Mouse (Mus musculus) MEL (cell line): ENCODE measurements at regions not wholly inside any gene's neighbourhood (a gene's known extent, or its start where the extent isn't known, plus 50 kb on each side); places are given as distances from the start of the nearest gene placed in this dataset.

Experiments
- CTCF ChIP-seq, 3 experiments: IDR thresholded peaks in 2 of 3; conservative IDR thresholded peaks in 1 of 3; 2 replicates each; pipeline ENCODE4 v1.5.1; 2011 to 2012; ENCODE audit warnings: low read length in 3 of 3, low read depth in 2 of 3, mild to moderate bottlenecking in 2 of 3, improper control_type of control experiment in 1 of 3, inconsistent platforms in 1 of 3, mixed read lengths in 1 of 3, moderate library complexity in 1 of 3; ENCODE audit not compliant: control insufficient read depth in 1 of 3, insufficient read depth in 1 of 3, poor library complexity in 1 of 3, severe bottlenecking in 1 of 3
- ELF1 ChIP-seq: IDR thresholded peaks from 2 replicates; pipeline ENCODE4 v1.6.1; 2014; ENCODE audit warnings: low read depth, mild to moderate bottlenecking, inconsistent platforms, low read length, improper control_type of control experiment, moderate library complexity
- ETS1 ChIP-seq: IDR thresholded peaks from 2 replicates; pipeline ENCODE4 v1.6.1; 2012; ENCODE audit warnings: low read depth, mild to moderate bottlenecking, inconsistent platforms, low read length, improper control_type of control experiment, moderate library complexity
- GABPA ChIP-seq: IDR thresholded peaks from 2 replicates; pipeline ENCODE4 v1.6.1; 2012; ENCODE audit warnings: low read depth, mild to moderate bottlenecking, inconsistent platforms, low read length, improper control_type of control experiment, moderate library complexity
- GATA1 ChIP-seq: IDR thresholded peaks from 2 replicates; pipeline ENCODE4 v1.6.1; 2011; ENCODE audit warnings: low read depth, low read length, improper control_type of control experiment
- HCFC1 ChIP-seq: IDR thresholded peaks from 2 replicates; pipeline ENCODE4 v1.6.1; 2012; ENCODE audit warnings: low read depth, mild to moderate bottlenecking, inconsistent platforms, low read length, improper control_type of control experiment, moderate library complexity
- KAT2A ChIP-seq: conservative IDR thresholded peaks from 2 replicates; pipeline ENCODE4 v1.6.1; 2012; ENCODE audit warnings: low read depth, low read length, improper control_type of control experiment, inconsistent platforms
- MAFK ChIP-seq: IDR thresholded peaks from 2 replicates; pipeline ENCODE4 v1.6.1; 2011; ENCODE audit warnings: low read depth, mild to moderate bottlenecking, low read length, improper control_type of control experiment, borderline replicate concordance
- POLR2A ChIP-seq, 2 experiments: IDR thresholded peaks; 2 replicates each; pipeline ENCODE4 v1.6.1; 2011 to 2012; ENCODE audit warnings: low read length in 2 of 2, mild to moderate bottlenecking in 2 of 2, control low read depth in 1 of 2, improper control_type of control experiment in 1 of 2, low read depth in 1 of 2, moderate library complexity in 1 of 2; ENCODE audit not compliant: control insufficient read depth in 1 of 2, insufficient read depth in 1 of 2, poor library complexity in 1 of 2
- USF2 ChIP-seq, 2 experiments: IDR thresholded peaks; 2 replicates each; pipeline ENCODE4 v1.6.1; 2011 to 2012; ENCODE audit warnings: improper control_type of control experiment in 2 of 2, low read length in 2 of 2, borderline replicate concordance in 1 of 2, inconsistent platforms in 1 of 2, low read depth in 1 of 2, mild to moderate bottlenecking in 1 of 2; ENCODE audit not compliant: insufficient read depth in 1 of 2
- ZC3H11A ChIP-seq: IDR thresholded peaks from 2 replicates; pipeline ENCODE4 v1.6.1; 2012; ENCODE audit warnings: low read depth, mild to moderate bottlenecking, inconsistent platforms, low read length, improper control_type of control experiment

GRCm38 (mm10) chr2:61284706-61285105 lies 293.7 kb upstream of the Tank start:
- no peak for TF ChIP-seq ETS1
- TF ChIP-seq ELF1: no peak
- TF ChIP-seq GABPA: no peak
- no peak for TF ChIP-seq POLR2A (IDR thresholded peaks at IDR 0.05; ENCODE audit: control insufficient read depth in 1 of 2, insufficient read depth in 1 of 2, low read depth in 1 of 2, low read length in 2 of 2, poor library complexity in 1 of 2)
- no peak for TF ChIP-seq CTCF (IDR thresholded peaks at IDR 0.05 in 2 of 3, conservative IDR thresholded peaks at IDR 0.05 in 1 of 3; ENCODE audit: control insufficient read depth in 1 of 3, insufficient read depth in 1 of 3, low read depth in 2 of 3, low read length in 3 of 3, poor library complexity in 1 of 3, severe bottlenecking in 1 of 3)
- no peak for TF ChIP-seq USF2 (IDR thresholded peaks at IDR 0.05; ENCODE audit: borderline replicate concordance in 1 of 2, insufficient read depth in 1 of 2, low read depth in 1 of 2, low read length in 2 of 2)
- TF ChIP-seq KAT2A: no peak
- TF ChIP-seq GATA1: no peak
- no peak for TF ChIP-seq MAFK
- TF ChIP-seq ZC3H11A: no peak
- TF ChIP-seq HCFC1: no peak
